Mouse (Mus musculus) forebrain, embryonic 14.5 days (tissue): ENCODE results near the gene Strn3. TPM values are rescaled to one million over a fixed set of nuclear protein-coding genes. Genes with fewer than 3 reads are reported as not detected.
"Not testable (repeated sequence)": the region's sequence is repeated elsewhere in the genome, so short reads cannot be mapped to it uniquely, and the experiment has no call there.

Experiments
- ATAC-seq: fragments of 200-750 bp; cut with Nextera tagmentation; 2 replicates; pipeline ENCODE4 v1.8.0; 2017; ENCODE audit warnings: mild to moderate bottlenecking, moderate library complexity
- DNase-seq: peaks from one replicate; pipeline ENCODE4 v3.0.0-alpha.2; 2015; ENCODE audit warnings: low spot score
- H3K27ac ChIP-seq: fragments of 300-500 bp; sonication (generic); 2 replicates; pipeline ENCODE4 v1.5.1; 2014; ENCODE audit warnings: low read depth, mild to moderate bottlenecking, control low read depth, low read length, moderate library complexity
- H3K27me3 ChIP-seq: fragments of 300-500 bp; sonication (generic); replicated peaks from 2 replicates; pipeline ENCODE4 v1.6.1; 2014; ENCODE audit warnings: low read length, control low read depth, mixed read lengths; ENCODE audit not compliant: control insufficient read depth, insufficient read depth
- H3K36me3 ChIP-seq: fragments of 300-500 bp; sonication (generic); 2 replicates; pipeline ENCODE4 v1.6.1; 2014; ENCODE audit warnings: low read length, control low read depth; ENCODE audit not compliant: control insufficient read depth, insufficient read depth
- H3K4me1 ChIP-seq: fragments of 300-500 bp; sonication (generic); 2 replicates; pipeline ENCODE4 v1.6.1; 2014; ENCODE audit warnings: antibody characterized with exemption, low read length, control low read depth; ENCODE audit not compliant: control insufficient read depth, insufficient read depth
- H3K4me2 ChIP-seq: fragments of 300-500 bp; sonication (generic); 2 replicates; pipeline ENCODE4 v1.6.1; 2014; ENCODE audit warnings: mild to moderate bottlenecking, control low read depth, low read length
- H3K4me3 ChIP-seq: fragments of 300-500 bp; sonication (generic); 2 replicates; pipeline ENCODE4 v1.5.1; 2014; ENCODE audit warnings: low read depth, low read length, control low read depth
- H3K9ac ChIP-seq: fragments of 300-500 bp; sonication (generic); 2 replicates; pipeline ENCODE4 v1.6.1; 2014; ENCODE audit warnings: mild to moderate bottlenecking, low read length, control low read depth, moderate library complexity
- H3K9me3 ChIP-seq: fragments of 300-500 bp; sonication (generic); replicated peaks from 2 replicates; pipeline ENCODE4 v1.6.1; 2016; ENCODE audit warnings: low read length, control low read depth, mixed read lengths; ENCODE audit not compliant: control insufficient read depth
- WGBS: fragments of 180-500 bp; shearing (Covaris S2); extraction: QIAGEN DNeasy Blood & Tissue Kit; methylation state at CpG from one replicate; pipeline ENCODE4 v1.1.7; 2014; 5-methylcytosine and 5-hydroxymethylcytosine counted together
- polyA plus RNA-seq: library from polyadenylated mRNA; unstranded; fragments of >200 nt; fragmentation: Nextera tagmentation; extraction: Ambion mirVana; gene quantifications from 2 replicates; pipeline ENCODE4 v1.2.1, GENCODE M21; 2014

Gene Strn3
- polyA plus RNA-seq, 1 experiment from 2014 or later, result 46.9 TPM

- ATAC-seq, result 0 out of 2 replicates have a peak, but pooled peaks have one; percentile 32
- 58% methylated on average over 8 of the region's 8 CpGs for WGBS
These were observed 8.1 kb upstream of the Strn3 start for GRCm38 (mm10) chr12:51699623-51700393.

GRCm38 (mm10) chr12:51696157-51696556 is 4.5 kb upstream of the Strn3 start:
- H3K9ac ChIP-seq, result no peak overlapping the region
- no peaks in the 10 kb centered on the region for H3K9me3 ChIP-seq
- no peak overlapping the region for H3K4me3 ChIP-seq
- no peak overlapping the region for H3K27ac ChIP-seq
- no peaks in the 10 kb centered on the region for H3K4me1 ChIP-seq
- 90% methylated on average over 2 of the region's 2 CpGs for WGBS
- H3K27me3 ChIP-seq, result no peaks in the 10 kb centered on the region
- DNase-seq (no peak), ATAC-seq (no peak)
- H3K36me3 ChIP-seq, result no peaks in the 10 kb centered on the region
- H3K4me2 ChIP-seq, result no peak overlapping the region

More at GRCm38 (mm10) chr12:51699623-51700393, 8.1 kb upstream of the Strn3 start:
- H3K4me1 ChIP-seq, result no peaks in the 10 kb centered on the region
- no peak overlapping the region for H3K4me2 ChIP-seq
- no peak for DNase-seq
- no peaks in the 10 kb centered on the region for H3K27me3 ChIP-seq
- H3K4me3 ChIP-seq, result no peak overlapping the region
- H3K9me3 ChIP-seq, result no peaks in the 10 kb centered on the region
- H3K36me3 ChIP-seq, result no peaks in the 10 kb centered on the region
- no peak overlapping the region for H3K9ac ChIP-seq
- no peak overlapping the region for H3K27ac ChIP-seq

DNA sequence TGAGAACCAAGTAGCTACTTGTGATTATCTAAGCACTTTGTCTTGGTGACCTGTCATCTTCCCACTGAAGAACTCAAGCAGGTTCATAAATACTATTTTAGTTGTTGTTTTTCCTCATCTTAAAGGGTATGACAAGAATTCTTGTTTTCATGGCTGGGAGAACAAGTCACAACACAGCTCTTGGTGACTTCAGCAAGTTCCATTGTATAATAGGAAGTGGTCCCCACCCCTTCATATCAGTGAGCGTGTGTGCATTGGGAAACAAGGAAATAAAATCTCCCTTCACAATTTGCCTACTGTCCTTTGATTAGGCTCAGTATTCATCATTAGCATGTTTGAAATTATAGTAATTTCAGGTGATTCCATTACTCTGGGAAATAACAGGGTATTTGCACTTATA is 3.3 kb upstream of the Strn3 start:
- no peaks in the 10 kb centered on the region for H3K9me3 ChIP-seq
- DNase-seq (no peak), ATAC-seq (no peak)
- H3K4me1 ChIP-seq, result no peaks in the 10 kb centered on the region
- no peaks in the 10 kb centered on the region for H3K27me3 ChIP-seq
- H3K4me3 ChIP-seq, result no peak overlapping the region
- no peak overlapping the region for H3K27ac ChIP-seq
- H3K4me2 ChIP-seq, result no peak overlapping the region
- H3K9ac ChIP-seq, result no peak overlapping the region
- WGBS, result 93% methylated on average over 1 of the region's 1 CpGs
- no peaks in the 10 kb centered on the region for H3K36me3 ChIP-seq

DNA sequence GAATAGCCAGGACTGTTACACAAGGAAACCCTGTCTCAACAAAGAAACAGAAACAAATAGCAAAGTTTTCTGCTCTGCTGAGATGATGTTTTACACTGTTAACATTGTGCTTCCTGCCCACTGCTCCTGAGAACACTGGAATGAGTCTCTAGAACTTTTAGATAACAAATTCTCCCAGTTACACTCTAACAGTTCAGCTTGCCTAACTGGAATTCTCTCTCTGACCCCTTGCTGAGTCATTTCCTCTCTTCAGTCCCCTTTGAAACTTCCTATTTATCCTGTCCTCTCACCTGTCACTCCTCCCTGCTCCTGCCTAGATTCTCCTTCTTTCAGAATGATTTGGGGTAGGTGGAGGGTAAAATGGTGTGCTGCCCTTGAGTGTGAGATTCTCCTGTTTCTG is 2.4 kb upstream of the Strn3 start:
- Histone ChIP-seq H3K36me3 (no peaks in the 10 kb centered on the region), H3K4me2 (no peak overlapping the region), H3K4me1 (peaks cover 5% of the 10 kb centered on the region), H3K9me3 (no peaks in the 10 kb centered on the region), H3K9ac (no peak overlapping the region), H3K27me3 (no peaks in the 10 kb centered on the region), H3K27ac (no peak overlapping the region), H3K4me3 (no peak overlapping the region)
- no peak for ATAC-seq
- DNase-seq, result no peak

DNA sequence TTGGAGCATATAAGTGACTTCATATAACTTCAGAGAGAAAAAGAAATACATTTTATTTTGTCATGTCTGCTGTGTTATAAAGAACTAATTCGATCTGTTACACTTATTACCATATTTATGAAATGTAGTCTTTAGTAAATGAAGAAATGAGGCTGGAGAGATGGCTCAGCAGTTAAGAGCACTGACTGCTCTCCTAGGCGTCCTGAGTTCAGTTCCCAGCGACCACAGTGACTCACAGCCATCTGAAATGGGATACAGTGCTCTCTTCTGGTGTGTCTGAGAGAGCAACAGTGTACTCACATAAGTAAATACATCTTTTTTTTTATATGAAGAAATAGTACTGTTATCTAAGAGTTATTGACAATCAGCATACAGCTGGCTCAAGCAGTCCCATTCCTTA is 1.7 kb upstream of the Strn3 start:
- no peak for ATAC-seq
- Histone ChIP-seq H3K4me1 (peaks cover 8% of the 10 kb centered on the region), H3K4me2 (no peak overlapping the region), H3K9ac (no peak overlapping the region), H3K27me3 (no peaks in the 10 kb centered on the region), H3K36me3 (no peaks in the 10 kb centered on the region), H3K4me3 (no peak overlapping the region), H3K9me3 (no peaks in the 10 kb centered on the region), H3K27ac (no peak overlapping the region)
- 84% methylated on average over 3 of the region's 3 CpGs for WGBS
- no peak for DNase-seq

- not testable (repeated sequence) for H3K9ac ChIP-seq, H3K27ac ChIP-seq, H3K36me3 ChIP-seq, H3K27me3 ChIP-seq, DNase-seq, H3K4me3 ChIP-seq, H3K9me3 ChIP-seq, ATAC-seq, H3K4me1 ChIP-seq
- H3K4me2 ChIP-seq, result peak overlapping the region; percentile 68
- WGBS, result 84% methylated on average over 10 of the region's 10 CpGs
These were observed 1.2 kb upstream of the Strn3 start for GRCm38 (mm10) chr12:51692870-51693269.

DNA sequence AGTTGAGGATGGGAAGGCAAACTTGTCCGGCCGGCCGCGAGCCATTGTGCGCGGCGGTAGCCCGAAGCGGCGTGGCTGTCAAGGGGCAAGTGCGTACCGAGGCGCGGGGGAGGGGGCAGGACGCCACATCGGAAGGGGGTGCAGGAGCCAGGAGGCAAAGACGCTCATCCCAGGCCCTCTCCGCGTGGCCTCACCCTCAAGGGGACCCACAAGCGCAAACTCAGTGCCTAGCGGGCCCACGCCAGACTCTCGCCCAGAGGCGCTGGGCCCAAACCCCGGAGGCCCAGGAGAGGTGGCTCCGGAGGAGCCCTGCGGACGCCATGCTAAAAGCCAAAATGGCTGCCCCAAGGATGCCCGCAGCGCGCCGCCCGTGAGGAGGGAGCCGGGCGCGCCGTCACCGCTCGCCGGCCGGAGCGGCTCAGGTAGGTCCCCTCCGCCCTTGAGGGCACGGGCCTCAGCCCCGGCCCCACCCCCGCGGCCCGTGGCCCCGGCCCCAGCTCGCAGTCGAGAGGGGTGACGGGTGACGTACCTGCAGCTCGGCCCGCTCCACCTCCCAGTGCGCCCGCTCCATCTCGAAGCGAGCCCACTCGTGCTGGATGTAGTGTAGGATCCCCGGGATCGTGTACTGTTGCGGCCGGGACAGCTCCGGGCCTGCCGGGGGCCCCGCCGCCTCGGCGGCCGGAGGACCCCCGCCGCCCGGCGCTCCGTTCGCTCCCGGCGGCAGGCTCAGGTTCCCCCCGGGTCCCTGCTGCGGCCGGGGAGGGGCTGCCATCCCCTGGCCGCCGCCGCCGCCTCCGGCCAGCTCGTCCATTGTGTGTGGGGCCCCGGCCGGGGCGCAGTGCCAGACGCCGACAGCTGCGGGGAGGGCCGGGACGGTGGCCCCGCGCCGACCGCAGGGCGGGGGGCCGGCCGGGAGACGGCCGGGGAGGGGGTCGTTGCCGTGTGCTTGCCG is 528 bp downstream of the Strn3 start, which contains the start of gene Ap4s1:
Gene Ap4s1 (plus strand): TSS at position 141 of the 952 bp plus-strand sequence.
- peak within 1 kb of the TSS; percentile 91 for H3K4me3 ChIP-seq
- WGBS, result 1% methylated on average over 68 of the region's 108 CpGs
- H3K36me3 ChIP-seq, result no peaks in the 10 kb centered on the region
- no peaks in the 10 kb centered on the region for H3K27me3 ChIP-seq
- H3K27ac ChIP-seq, result peak within 1 kb of the TSS; percentile 100
- no peaks in the 10 kb centered on the region for H3K9me3 ChIP-seq
- DNase-seq, result peak; percentile 71
- H3K9ac ChIP-seq, result peak within 1 kb of the TSS; percentile 100
- ATAC-seq, result peak; percentile 76
- H3K4me2 ChIP-seq, result peak within 1 kb of the TSS; percentile 72
- H3K4me1 ChIP-seq, result peaks cover 8% of the 10 kb centered on the region

- DNase-seq, result no peak
- no peak overlapping the region for H3K4me2 ChIP-seq
- no peak overlapping the region for H3K4me3 ChIP-seq
- no peaks in the 10 kb centered on the region for H3K27me3 ChIP-seq
- H3K36me3 ChIP-seq, result no peaks in the 10 kb centered on the region
- ATAC-seq, result no peak
- H3K27ac ChIP-seq, result no peak overlapping the region
- whole genome bisulfite sequencing, result 95% methylated on average over 2 of the region's 2 CpGs
- peaks cover 8% of the 10 kb centered on the region for H3K4me1 ChIP-seq
- H3K9me3 ChIP-seq, result no peaks in the 10 kb centered on the region
- no peak overlapping the region for H3K9ac ChIP-seq
These were observed 3.2 kb downstream of the Strn3 start for GRCm38 (mm10) chr12:51688546-51688945.
